Mouse (Mus musculus) layer of hippocampus, adult 9-11 months (tissue): ENCODE data around the gene Slc16a8.

Source experiments
- DNase-seq: peaks from one replicate; pipeline ENCODE4 v3.0.0; 2022

Gene Slc16a8

DNA sequence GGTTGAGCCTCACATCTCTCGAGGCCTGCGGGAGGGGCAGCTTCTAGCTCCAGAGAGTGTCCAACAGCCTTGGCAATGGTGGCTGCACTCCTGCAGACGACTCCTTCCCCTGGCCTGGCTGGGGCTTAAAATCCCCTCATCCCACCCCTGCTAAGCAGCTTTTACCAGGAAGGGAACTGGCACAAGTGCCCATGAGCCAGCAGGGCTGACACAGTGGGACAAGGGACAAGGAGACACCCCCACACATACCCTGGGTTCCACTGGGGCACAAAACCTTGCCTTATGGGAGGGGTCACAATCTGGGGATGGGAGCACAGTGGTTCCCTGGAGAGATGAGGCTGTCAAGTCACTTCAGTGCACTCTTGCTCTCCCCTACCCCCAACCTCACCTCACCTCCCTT is at the start of gene Slc16a8:
Gene Slc16a8, minus strand, starts transcription at position 101 of the 400 bp plus-strand sequence.
- DNase-seq: no peak

GRCm38 (mm10) chr15:79303725-79304124 is 49.2 kb upstream of the Slc16a8 start:
- DNase-seq: no peak

- no peak for DNase-seq
These were observed 45.1 kb upstream of the Slc16a8 start for GRCm38 (mm10) chr15:79299563-79300155.

DNA sequence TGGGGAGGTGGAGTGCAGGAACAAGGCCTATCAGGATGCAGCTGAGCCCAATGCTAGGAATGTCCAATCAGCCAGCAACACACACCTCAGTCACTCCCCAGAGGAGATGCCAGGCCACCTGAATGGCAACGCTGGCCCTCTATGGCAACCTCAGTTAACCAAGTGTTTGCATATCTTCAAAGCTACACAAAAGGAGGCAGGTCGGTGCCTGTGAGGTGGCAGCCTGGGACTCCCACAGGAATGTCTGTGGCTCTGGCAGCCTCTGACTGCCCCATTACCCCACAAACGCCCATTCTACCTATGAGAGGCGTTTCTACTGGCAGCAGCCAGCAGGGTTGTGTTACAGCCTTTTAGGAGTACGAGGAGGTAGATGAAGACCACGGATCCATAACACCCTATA is 44.0 kb upstream of the Slc16a8 start:
- DNase-seq: no peak

GRCm38 (mm10) chr15:79292779-79293178 is 38.2 kb upstream of the Slc16a8 start:
- no peak for DNase-seq

GRCm38 (mm10) chr15:79290340-79290739 is 35.8 kb upstream of the Slc16a8 start:
- no peak for DNase-seq

- no peak for DNase-seq
These were observed 34.9 kb upstream of the Slc16a8 start for GRCm38 (mm10) chr15:79289441-79289840.

- DNase-seq: no peak
These were observed 33.8 kb upstream of the Slc16a8 start for GRCm38 (mm10) chr15:79288387-79288786.

DNA sequence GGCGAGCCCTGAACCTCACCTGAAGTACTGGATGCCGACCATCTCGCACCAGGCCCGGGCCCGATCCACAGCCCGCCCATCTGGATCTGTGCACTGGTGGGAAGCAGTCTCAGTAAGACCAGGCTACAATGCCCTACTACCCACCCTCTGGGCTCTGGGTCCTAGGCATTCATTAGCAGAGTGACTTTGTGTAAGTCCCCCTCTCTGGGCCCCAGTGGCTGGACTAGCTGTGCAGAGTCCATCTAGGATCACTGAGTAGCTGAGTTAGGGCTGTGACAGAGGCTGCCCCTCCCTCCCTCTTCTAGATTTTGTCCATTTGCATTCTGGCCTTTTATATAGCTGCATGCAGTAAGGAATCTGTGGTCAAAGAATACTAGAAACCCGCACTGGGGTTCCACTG is 32.5 kb upstream of the Slc16a8 start:
- no peak for DNase-seq

DNA sequence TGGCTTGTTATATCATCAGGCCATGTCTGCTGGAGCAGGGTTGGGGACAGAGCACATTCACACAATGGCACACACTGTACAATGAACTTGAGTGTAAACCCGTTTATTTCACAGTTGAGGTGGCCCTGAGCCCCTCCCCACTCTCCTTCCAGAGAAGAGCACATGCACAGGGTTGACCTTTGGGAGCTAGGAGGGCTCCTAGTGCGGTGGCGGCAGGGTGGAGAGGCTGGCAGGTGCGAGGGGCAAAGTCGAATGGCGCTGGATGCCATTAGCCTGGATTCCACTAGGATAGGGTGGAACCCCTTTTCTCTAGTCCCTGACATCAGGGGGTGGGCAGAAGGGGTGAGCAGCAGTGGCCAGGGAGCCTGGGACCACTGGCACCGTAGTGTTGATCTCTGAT is 31.6 kb upstream of the Slc16a8 start:
- no peak for DNase-seq

- no peak for DNase-seq
These were observed 30.8 kb upstream of the Slc16a8 start, which contains the start of gene Baiap2l2 for GRCm38 (mm10) chr15:79285399-79285798. Gene Baiap2l2, minus strand, starts transcription at chr15:79285537.

- no peak for DNase-seq
These were observed 28.8 kb upstream of the Slc16a8 start for GRCm38 (mm10) chr15:79283371-79283770.

DNA sequence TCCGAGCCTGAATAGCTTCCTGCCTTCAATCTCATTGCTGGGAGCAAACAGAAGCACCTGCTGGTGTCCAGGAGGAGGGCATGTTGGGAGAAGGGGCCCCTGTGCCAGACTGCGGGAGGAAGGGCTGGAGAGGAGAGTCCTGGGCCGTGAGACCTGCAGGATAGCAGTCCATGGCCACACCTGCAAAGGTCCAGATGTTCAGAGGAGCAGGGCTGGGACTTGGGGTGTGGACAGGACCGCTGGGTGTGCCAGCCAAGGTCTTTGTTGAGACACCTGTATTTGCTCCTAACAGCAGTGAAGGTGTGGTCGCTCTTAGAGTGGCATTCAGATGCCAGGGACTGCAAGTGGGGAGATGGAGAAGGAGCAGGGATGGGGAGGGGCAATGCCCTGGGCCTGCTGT is 27.9 kb upstream of the Slc16a8 start:
- DNase-seq: no peak

DNA sequence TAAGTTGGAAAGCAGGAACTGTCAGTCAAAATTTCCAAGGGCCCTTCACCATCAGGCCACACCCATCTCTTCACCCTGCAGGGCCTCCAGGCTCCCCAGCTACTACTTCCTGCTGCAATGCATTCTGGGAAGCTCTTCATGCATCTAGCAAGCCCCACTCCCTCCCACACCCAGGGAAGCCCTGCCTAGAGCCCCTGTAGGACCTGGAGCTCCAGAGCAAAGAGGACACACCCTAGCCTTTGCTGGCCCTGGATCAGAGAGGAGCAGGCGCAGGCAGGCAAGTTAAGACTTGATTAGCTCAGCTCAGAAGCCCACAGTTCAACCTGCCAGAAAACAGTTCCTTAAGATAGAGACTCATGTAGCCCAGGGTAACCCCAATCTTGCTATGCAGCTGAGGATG is 26.8 kb upstream of the Slc16a8 start:
- DNase-seq: no peak

DNA sequence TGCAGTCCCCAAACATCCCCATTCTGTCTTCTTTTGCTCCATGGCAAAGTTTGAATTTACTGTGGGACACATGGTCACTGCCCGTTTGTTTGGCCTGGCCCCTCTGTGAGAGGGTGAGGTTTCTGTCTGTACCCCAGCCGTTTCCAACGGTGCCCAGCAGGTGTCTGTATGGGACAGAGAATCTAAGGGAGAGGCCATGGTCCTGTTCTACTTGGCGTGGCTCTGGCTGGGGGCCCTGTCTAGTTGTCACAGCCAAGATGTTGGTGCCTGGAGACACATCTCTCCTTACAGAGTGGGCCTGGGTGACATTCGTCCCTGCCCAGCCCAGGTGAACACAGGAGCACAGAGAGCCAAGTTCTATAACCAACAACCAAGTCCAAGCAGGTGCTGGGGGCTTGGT is 26.3 kb upstream of the Slc16a8 start:
- no peak for DNase-seq

GRCm38 (mm10) chr15:79280209-79280608 is 25.6 kb upstream of the Slc16a8 start:
- no peak for DNase-seq

- DNase-seq: peak; percentile 36
These were observed 23.2 kb upstream of the Slc16a8 start for GRCm38 (mm10) chr15:79277728-79278127.

DNA sequence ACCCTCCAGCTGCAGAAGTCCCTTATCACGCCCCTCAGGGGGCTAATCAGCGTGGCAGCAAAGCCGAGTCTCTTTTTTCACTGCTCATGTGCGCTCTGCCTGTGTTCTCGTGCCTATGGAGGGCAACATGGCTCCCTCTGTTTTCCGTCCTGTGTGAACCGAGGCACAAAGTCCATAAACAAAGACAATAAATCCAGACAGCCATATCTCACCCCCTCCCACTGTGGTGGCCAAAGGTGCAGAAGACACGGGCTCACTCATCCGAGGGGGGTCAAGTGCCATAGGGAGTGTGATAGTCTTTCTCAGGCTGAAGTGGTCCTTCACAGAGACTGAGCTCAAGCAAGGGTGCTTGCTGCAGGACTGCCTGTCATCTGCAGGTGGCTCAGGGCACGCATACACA is 18.5 kb upstream of the Slc16a8 start:
- DNase-seq: no peak

- no peak for DNase-seq
These were observed 16.7 kb upstream of the Slc16a8 start for GRCm38 (mm10) chr15:79271124-79271746.

- peak; percentile 68 for DNase-seq
These were observed 16.0 kb upstream of the Slc16a8 start for GRCm38 (mm10) chr15:79270317-79271123.

DNA sequence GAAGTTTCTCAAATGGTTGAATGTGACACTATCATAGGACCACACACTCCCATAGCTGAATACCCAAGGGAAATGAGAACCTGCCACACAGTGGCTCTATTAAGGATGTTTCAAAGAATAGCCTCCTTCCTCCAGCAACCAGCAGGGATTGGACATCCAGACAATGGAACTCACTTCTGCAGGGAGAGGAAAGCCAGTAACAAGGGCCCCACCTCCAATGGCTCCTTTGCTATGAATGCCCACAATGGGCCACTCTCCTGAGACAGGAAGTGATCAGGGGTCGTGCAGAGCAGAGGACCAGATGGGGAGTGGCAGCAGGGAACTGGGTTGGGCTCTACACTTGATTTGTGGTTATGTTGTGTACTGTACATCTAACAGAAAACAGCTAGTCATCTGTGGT is 14.0 kb upstream of the Slc16a8 start:
- DNase-seq: no peak

- no peak for DNase-seq
These were observed 10.8 kb upstream of the Slc16a8 start for GRCm38 (mm10) chr15:79265384-79265783.

DNA sequence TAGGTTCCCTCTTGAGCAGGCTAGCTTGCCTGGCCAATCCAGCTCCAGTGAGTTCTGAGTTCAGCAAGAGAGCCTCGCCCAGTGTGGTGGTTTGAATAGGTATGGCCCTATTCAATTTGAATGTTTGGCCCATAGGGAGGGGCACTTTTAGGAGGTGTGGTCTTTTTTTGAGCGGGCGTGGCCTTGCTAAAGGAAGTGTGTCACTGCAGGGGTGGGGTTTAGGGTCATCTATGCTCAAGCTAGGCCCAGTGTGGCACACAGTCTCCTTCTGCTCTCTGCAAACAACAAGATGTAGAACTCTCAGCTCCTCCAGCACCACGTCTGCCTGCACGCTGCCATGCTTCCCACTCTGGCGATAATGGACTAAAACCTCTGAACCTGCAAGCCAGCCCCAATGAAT is 9.2 kb upstream of the Slc16a8 start:
- no peak for DNase-seq

DNA sequence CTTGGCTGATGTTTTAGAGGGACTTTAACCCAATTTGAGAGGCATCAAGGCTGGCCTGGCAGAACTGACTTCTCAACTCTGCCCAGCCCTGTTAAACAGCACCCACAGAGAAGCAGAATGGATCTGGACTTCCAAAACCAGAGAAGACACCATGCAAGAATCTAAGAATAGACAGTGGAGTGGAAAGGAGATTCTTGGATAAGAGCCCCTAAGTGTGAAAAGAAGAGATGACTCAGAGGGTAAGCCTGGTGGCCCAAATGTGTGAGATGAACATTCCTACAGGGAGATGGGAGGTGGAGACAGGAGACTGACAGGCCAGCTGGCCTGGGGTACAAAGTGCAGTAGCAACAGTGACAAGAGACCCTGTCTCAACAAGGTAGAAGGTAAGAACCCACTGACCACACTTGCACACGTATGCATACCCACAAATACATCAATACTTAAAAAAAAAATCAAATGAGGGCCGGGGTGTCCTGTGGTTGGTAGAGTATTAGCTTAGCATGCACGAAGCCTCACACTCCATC is 8.3 kb upstream of the Slc16a8 start:
- DNase-seq: no peak
